1 mouse cellular context compared by ENCODE assay signal in the genomic region with DNA sequence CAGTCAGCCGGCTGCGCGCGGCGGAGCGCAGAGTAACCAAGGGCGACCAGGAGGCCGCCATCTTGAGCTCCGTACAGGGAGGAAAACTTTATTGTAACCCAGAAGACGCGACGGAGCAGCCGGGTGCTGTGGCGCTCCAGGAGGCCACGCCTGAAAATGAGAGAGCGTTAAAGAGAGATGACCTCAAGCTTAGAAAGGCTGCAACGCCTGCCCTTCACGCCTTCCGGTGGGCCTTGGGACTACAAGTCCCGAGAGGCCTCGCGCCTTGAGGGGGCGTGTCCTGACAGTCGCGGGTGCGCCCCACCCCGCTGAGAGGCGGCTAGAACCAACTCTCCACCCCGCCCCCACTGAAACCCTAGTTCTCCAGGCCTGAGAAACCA.
A peak's percentile ranks its signal among the peaks of the same experiment; 100 is the strongest.
TF ChIP-seq lines count a peak whose summit lies in the region.

Gene Afg1l (minus strand): TSS at position 225 of the 380 bp plus-strand sequence.

TF ChIP-seq in CH12.LX, 34 proteins besides CTCF, POLR2A, EP300 and RAD21 (continued from another document):
- no peak for TF ChIP-seq JUN (IDR thresholded peaks at IDR 0.05; ENCODE audit: insufficient read depth, low read depth, low read length)
- peak; percentile 42; the same call in 1 of the 2 replicates for TF ChIP-seq IRF4 (IDR thresholded peaks at IDR 0.05; ENCODE audit: low read depth, low read length)
- peak; percentile 93; the same call in 1 of the 2 replicates for TF ChIP-seq KAT2A (IDR thresholded peaks at IDR 0.05; ENCODE audit: insufficient replicate concordance, low read length)
- peak; percentile 78; the same call in 1 of the 2 replicates for TF ChIP-seq MXI1 (IDR thresholded peaks at IDR 0.05; ENCODE audit: low read depth, low read length)
- TF ChIP-seq TBP (conservative IDR thresholded peaks at IDR 0.05; ENCODE audit: low read depth, low read length), result peak; percentile 69; the same call in 1 of the 2 replicates
- TF ChIP-seq SMC3 (IDR thresholded peaks at IDR 0.05; ENCODE audit: low read depth, low read length), result no peak
- TF ChIP-seq JUND (conservative IDR thresholded peaks at IDR 0.05; ENCODE audit: low read depth, low read length), result no peak
- peak; percentile 78 for TF ChIP-seq NRF1 (IDR thresholded peaks at IDR 0.05; ENCODE audit: low read depth, low read length)
- TF ChIP-seq ETS1 (conservative IDR thresholded peaks at IDR 0.05; ENCODE audit: low read depth, low read length), result peak; percentile 41; the same call in 1 of the 2 replicates
- peak; percentile 74 for TF ChIP-seq SIN3A (IDR thresholded peaks at IDR 0.05; ENCODE audit: low read length)
- TF ChIP-seq PAX5 (IDR thresholded peaks at IDR 0.05; ENCODE audit: low read length), result no peak
- no peak for TF ChIP-seq CHD1 (IDR thresholded peaks at IDR 0.05; ENCODE audit: low read depth, low read length)
- peak; percentile 57; the same call in 1 of the 2 replicates for TF ChIP-seq POLR2AphosphoS2 (IDR thresholded peaks at IDR 0.05; ENCODE audit: low read depth, low read length)
- no peak for TF ChIP-seq MAZ (IDR thresholded peaks at IDR 0.05; ENCODE audit: low read depth, low read length)
- TF ChIP-seq BHLHE40 (IDR thresholded peaks at IDR 0.05; ENCODE audit: low read depth, low read length), result peak; percentile 77
- TF ChIP-seq USF2 (conservative IDR thresholded peaks at IDR 0.05; ENCODE audit: low read depth, low read length), result no peak
- no peak for TF ChIP-seq RCOR1 (conservative IDR thresholded peaks at IDR 0.05; ENCODE audit: low read depth, low read length)
- TF ChIP-seq MYC (IDR thresholded peaks at IDR 0.05; ENCODE audit: low read depth, low read length), result peak; percentile 70; the same call in 1 of the 2 replicates
- TF ChIP-seq GABPA (IDR thresholded peaks at IDR 0.05; ENCODE audit: insufficient replicate concordance, low read depth, low read length), result peak; percentile 63; the same call in 1 of the 2 replicates
- TF ChIP-seq ZMIZ1 (IDR thresholded peaks at IDR 0.05; ENCODE audit: low read depth, low read length), result peak; percentile 76; the same call in 1 of the 2 replicates
- TF ChIP-seq NELFE (IDR thresholded peaks at IDR 0.05; ENCODE audit: low read depth, low read length), result peak; percentile 86; the same call in 1 of the 2 replicates
- peak; percentile 65 for TF ChIP-seq MAX (IDR thresholded peaks at IDR 0.05; ENCODE audit: low read length)
- TF ChIP-seq HCFC1 (IDR thresholded peaks at IDR 0.05; ENCODE audit: low read depth, low read length), result peak; percentile 97
- TF ChIP-seq ZNF384 (IDR thresholded peaks at IDR 0.05; ENCODE audit: low read depth, low read length), result no peak
- TF ChIP-seq UBTF (IDR thresholded peaks at IDR 0.05; ENCODE audit: low read depth, low read length), result no peak
- TF ChIP-seq CHD2 (IDR thresholded peaks at IDR 0.05; ENCODE audit: low read length), result peak; percentile 73; the same call in 1 of the 2 replicates
- TF ChIP-seq MEF2A (IDR thresholded peaks at IDR 0.05; ENCODE audit: borderline replicate concordance, low read depth, low read length), result peak; percentile 66
